Mouse (Mus musculus): ENCODE measurements at regions not wholly inside any gene's neighbourhood (a gene's known extent, or its start where the extent isn't known, plus 50 kb on each side); places are given as distances from the start of the nearest gene placed in this dataset.

- TF ChIP-seq MAFK (IDR thresholded peaks at IDR 0.05; ENCODE audit: insufficient read depth, low read depth, low read length) (no peak), ZNF384 (IDR thresholded peaks at IDR 0.05; ENCODE audit: low read depth, low read length) (no peak), ZC3H11A (IDR thresholded peaks at IDR 0.05; ENCODE audit: borderline replicate concordance, low read depth, low read length) (no peak), HCFC1 (IDR thresholded peaks at IDR 0.05; ENCODE audit: borderline replicate concordance, insufficient read depth, low read length) (no peak), CHD2 (IDR thresholded peaks at IDR 0.05; ENCODE audit: low read depth, low read length) (no peak)
Observed at GRCm38 (mm10) chr6:68606033-68606432, 1070.4 kb upstream of the Tacstd2 start.
